Mouse (Mus musculus) embryonic facial prominence, embryonic 11.5 days (tissue): ENCODE results near the gene Kalrn. TPM values are rescaled to one million over a fixed set of nuclear protein-coding genes. Genes with fewer than 3 reads are reported as not detected.

Experiments used
- ATAC-seq: fragments of 200-750 bp; cut with Nextera tagmentation; replicated peaks from 2 replicates; pipeline ENCODE4 v1.8.0; 2017; ENCODE audit warnings: low read depth; ENCODE audit not compliant: insufficient number of reproducible peaks, low FRiP score, low TSS enrichment
- DNase-seq: peaks from one replicate; pipeline ENCODE4 v3.0.0-alpha.2; 2015; ENCODE audit warnings: low spot score
- H3K27ac ChIP-seq: fragments of 300-500 bp; sonication (generic); replicated peaks from 2 replicates; pipeline ENCODE4 v1.5.1; 2014; ENCODE audit warnings: mild to moderate bottlenecking, low read depth, low read length, control low read depth
- H3K27me3 ChIP-seq: fragments of 300-500 bp; sonication (generic); 2 replicates; pipeline ENCODE4 v1.6.1; 2014; ENCODE audit warnings: mild to moderate bottlenecking, low read length, moderate library complexity, mixed read lengths; ENCODE audit not compliant: control insufficient read depth, insufficient read depth
- H3K36me3 ChIP-seq: fragments of 300-500 bp; sonication (generic); replicated peaks from 2 replicates; pipeline ENCODE4 v1.6.1; 2014; ENCODE audit warnings: low read depth, mild to moderate bottlenecking, low read length, moderate library complexity, mixed read lengths; ENCODE audit not compliant: control insufficient read depth, insufficient read depth
- H3K4me1 ChIP-seq: fragments of 300-500 bp; sonication (generic); 2 replicates; pipeline ENCODE4 v1.6.1; 2014; ENCODE audit warnings: low read length, mixed read lengths; ENCODE audit not compliant: control insufficient read depth, insufficient read depth
- H3K4me2 ChIP-seq: fragments of 300-500 bp; sonication (generic); 2 replicates; pipeline ENCODE4 v1.6.1; 2014; ENCODE audit warnings: low read depth, mild to moderate bottlenecking, control low read depth, low read length, moderate library complexity
- H3K4me3 ChIP-seq: fragments of 300-500 bp; sonication (generic); 2 replicates; pipeline ENCODE4 v1.5.1; 2014; ENCODE audit warnings: low read depth, low read length, control low read depth
- H3K9ac ChIP-seq: fragments of 300-500 bp; sonication (generic); replicated peaks from 2 replicates; pipeline ENCODE4 v1.6.1; 2014; ENCODE audit warnings: mild to moderate bottlenecking, control low read depth, low read length
- H3K9me3 ChIP-seq: fragments of 300-500 bp; sonication (generic); replicated peaks from 2 replicates; pipeline ENCODE4 v1.6.1; 2016; ENCODE audit warnings: mild to moderate bottlenecking, low read length, inconsistent platforms, mixed read lengths; ENCODE audit not compliant: control insufficient read depth
- WGBS: fragments of 180-500 bp; shearing (Covaris S2); extraction: QIAGEN DNeasy Blood & Tissue Kit; methylation state at CpG from one replicate; pipeline ENCODE4 v1.1.7; 2014; 5-methylcytosine and 5-hydroxymethylcytosine counted together
- polyA plus RNA-seq: library from polyadenylated mRNA; unstranded; fragments of >200 nt; fragmentation: Nextera tagmentation; extraction: Ambion mirVana; gene quantifications from 2 replicates; pipeline ENCODE4 v1.2.1, GENCODE M21; 2014

The Kalrn gene
- polyA plus RNA-seq, 1 experiment from 2014 or later: 12.0 TPM

- Histone ChIP-seq H3K9me3 (no peaks in the 10 kb centered on the region), H3K4me2 (no peak overlapping the region), H3K4me1 (no peaks in the 10 kb centered on the region), H3K27ac (no peak overlapping the region), H3K36me3 (no peaks in the 10 kb centered on the region), H3K4me3 (no peak overlapping the region), H3K9ac (no peak overlapping the region), H3K27me3 (no peaks in the 10 kb centered on the region)
- DNase-seq (no peak), ATAC-seq (no peak)
- WGBS: 87% methylated on average over 5 of the region's 5 CpGs
Measured at GRCm38 (mm10) chr16:34549470-34549999, 23.8 kb downstream of the Kalrn start.

GRCm38 (mm10) chr16:34546805-34547509 lies 26.4 kb downstream of the Kalrn start:
- ATAC-seq: no peak
- WGBS: 68% methylated on average over 6 of the region's 6 CpGs
- no peak overlapping the region for H3K27ac ChIP-seq
- H3K4me2 ChIP-seq: no peak overlapping the region
- H3K4me3 ChIP-seq: no peak overlapping the region
- DNase-seq: no peak
- no peak overlapping the region for H3K9ac ChIP-seq
- no peaks in the 10 kb centered on the region for H3K27me3 ChIP-seq
- H3K9me3 ChIP-seq: no peaks in the 10 kb centered on the region
- no peaks in the 10 kb centered on the region for H3K36me3 ChIP-seq
- H3K4me1 ChIP-seq: no peaks in the 10 kb centered on the region

GRCm38 (mm10) chr16:34543754-34544153 lies 29.6 kb downstream of the Kalrn start:
- H3K27ac ChIP-seq: no peak overlapping the region
- H3K27me3 ChIP-seq: no peaks in the 10 kb centered on the region
- H3K36me3 ChIP-seq: no peaks in the 10 kb centered on the region
- no peaks in the 10 kb centered on the region for H3K4me1 ChIP-seq
- no peak overlapping the region for H3K9ac ChIP-seq
- no peak overlapping the region for H3K4me2 ChIP-seq
- H3K4me3 ChIP-seq: no peak overlapping the region
- no peaks in the 10 kb centered on the region for H3K9me3 ChIP-seq
- DNase-seq (no peak), ATAC-seq (no peak)
- WGBS: 77% methylated on average over 4 of the region's 4 CpGs

GRCm38 (mm10) chr16:34542341-34542740 lies 31.0 kb downstream of the Kalrn start:
- H3K36me3 ChIP-seq: no peaks in the 10 kb centered on the region
- no peak overlapping the region for H3K4me3 ChIP-seq
- no peaks in the 10 kb centered on the region for H3K9me3 ChIP-seq
- H3K4me2 ChIP-seq: no peak overlapping the region
- no peak overlapping the region for H3K9ac ChIP-seq
- H3K27ac ChIP-seq: no peak overlapping the region
- DNase-seq (no peak), ATAC-seq (no peak)
- H3K27me3 ChIP-seq: no peaks in the 10 kb centered on the region
- WGBS: 97% methylated on average over 2 of the region's 2 CpGs
- no peaks in the 10 kb centered on the region for H3K4me1 ChIP-seq

GRCm38 (mm10) chr16:34538679-34539185 lies 34.6 kb downstream of the Kalrn start:
- H3K4me3 ChIP-seq: no peak overlapping the region
- H3K4me2 ChIP-seq: no peak overlapping the region
- ATAC-seq (no peak), DNase-seq (no peak)
- WGBS: 60% methylated on average over 5 of the region's 5 CpGs
- H3K27ac ChIP-seq: no peak overlapping the region
- H3K9ac ChIP-seq: no peak overlapping the region
- no peaks in the 10 kb centered on the region for H3K9me3 ChIP-seq
- H3K36me3 ChIP-seq: no peaks in the 10 kb centered on the region
- H3K27me3 ChIP-seq: no peaks in the 10 kb centered on the region
- peaks cover 4% of the 10 kb centered on the region; the same call in 1 of the 2 replicates for H3K4me1 ChIP-seq

DNA sequence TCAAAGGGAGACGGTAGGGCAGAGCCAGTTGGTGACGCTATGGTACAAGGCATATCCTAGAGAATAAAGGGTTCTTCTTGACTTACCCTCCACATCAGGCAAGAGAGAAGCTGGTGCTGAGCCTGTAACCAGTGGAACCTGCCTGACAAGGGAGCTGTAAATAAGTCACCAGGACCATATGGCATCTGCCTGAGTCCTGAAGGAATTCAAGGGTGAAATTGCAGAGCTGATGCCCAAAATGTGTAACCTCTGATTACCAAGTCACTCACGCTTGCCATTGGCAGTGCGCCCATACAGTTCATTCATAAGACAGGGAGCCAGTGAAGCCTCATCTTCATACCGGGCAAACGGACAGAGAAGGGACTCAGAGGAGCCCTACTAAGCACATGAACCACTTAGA lies 37.0 kb downstream of the Kalrn start:
- ATAC-seq (no peak), DNase-seq (no peak)
- Histone ChIP-seq H3K9me3 (no peaks in the 10 kb centered on the region), H3K4me3 (no peak overlapping the region), H3K9ac (no peak overlapping the region), H3K27ac (no peak overlapping the region), H3K36me3 (no peaks in the 10 kb centered on the region), H3K4me1 (peaks cover 4% of the 10 kb centered on the region; the same call in 1 of the 2 replicates), H3K4me2 (no peak overlapping the region), H3K27me3 (no peaks in the 10 kb centered on the region)
- WGBS: 91% methylated on average over 6 of the region's 6 CpGs

DNA sequence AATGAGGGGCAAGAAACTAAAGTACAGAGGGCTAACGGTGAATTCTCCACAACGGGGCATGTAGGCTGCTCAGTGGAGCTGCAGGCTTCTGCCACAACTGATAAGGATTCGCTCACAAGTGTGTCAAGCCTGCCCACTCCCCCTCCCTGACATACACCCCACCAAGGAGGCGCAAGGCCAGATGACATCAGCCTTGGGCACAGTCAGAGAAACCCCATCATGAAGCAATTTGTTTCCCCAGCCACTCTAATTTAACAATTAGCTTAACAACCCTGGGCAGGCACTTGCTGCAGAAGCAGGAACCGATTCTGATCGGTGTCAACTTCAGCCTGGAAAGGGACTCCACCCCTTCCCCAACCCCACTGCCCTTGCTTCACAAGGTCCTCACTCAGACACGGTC lies 38.2 kb downstream of the Kalrn start:
- peaks cover 4% of the 10 kb centered on the region; the same call in 1 of the 2 replicates for H3K4me1 ChIP-seq
- no peak overlapping the region for H3K4me3 ChIP-seq
- H3K4me2 ChIP-seq: no peak overlapping the region
- WGBS: 29% methylated on average over 7 of the region's 7 CpGs
- no peak overlapping the region for H3K9ac ChIP-seq
- DNase-seq (peak; percentile 60), ATAC-seq (no peak)
- no peaks in the 10 kb centered on the region for H3K27me3 ChIP-seq
- no peaks in the 10 kb centered on the region for H3K36me3 ChIP-seq
- no peaks in the 10 kb centered on the region for H3K9me3 ChIP-seq
- no peak overlapping the region for H3K27ac ChIP-seq

DNA sequence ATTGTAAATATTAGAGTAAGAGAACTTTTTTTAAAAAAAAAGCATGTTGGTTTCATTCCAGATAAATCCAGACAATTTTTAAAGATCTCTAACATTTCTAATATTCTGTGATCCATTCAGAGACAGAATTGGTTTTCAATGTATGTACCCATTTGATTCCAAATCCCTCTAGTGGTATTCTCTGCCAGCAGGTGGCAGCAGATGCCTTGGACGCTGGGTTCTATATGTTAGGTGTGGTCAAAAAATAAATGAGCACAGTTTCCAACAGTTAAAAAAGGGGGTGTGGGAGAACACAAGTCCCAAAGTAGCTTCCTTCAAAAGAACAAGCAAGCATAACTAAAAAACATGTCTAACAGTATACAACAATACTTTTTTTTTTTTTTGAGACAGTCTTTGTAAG lies 41.8 kb downstream of the Kalrn start:
- H3K4me2 ChIP-seq: no peak overlapping the region
- no peaks in the 10 kb centered on the region for H3K9me3 ChIP-seq
- 6% methylated on average over 1 of the region's 1 CpGs for WGBS
- no peaks in the 10 kb centered on the region for H3K27me3 ChIP-seq
- no peaks in the 10 kb centered on the region for H3K36me3 ChIP-seq
- H3K4me1 ChIP-seq: peaks cover 6% of the 10 kb centered on the region; the same call in 1 of the 2 replicates
- no peak overlapping the region for H3K4me3 ChIP-seq
- peak; percentile 68 for DNase-seq
- no peak overlapping the region for H3K9ac ChIP-seq
- H3K27ac ChIP-seq: no peak overlapping the region
- no peak for ATAC-seq
